Mouse (Mus musculus) gastrocnemius, adult 18-20 months (tissue): ENCODE measurements around the gene Txndc16. TPM values are rescaled to one million over a fixed set of nuclear protein-coding genes. Genes with fewer than 3 reads are reported as not detected.

Experiments
- DNase-seq: peaks from one replicate; pipeline ENCODE4 v3.0.0; 2021; ENCODE audit warnings: low spot score
- long read RNA-seq, 2 experiments: library from polyadenylated mRNA; stranded (forward); transcript quantifications; one replicate each; pipeline ENCODE4 v2.0.0; 2021
- total RNA-seq, 2 experiments: library from RNA; stranded (reverse); gene quantifications; 2 replicates each; pipeline ENCODE4 v1.2.3; 2021

Txndc16 gene
- 1 to 10 TPM; 9.3 to 9.4 TPM for total RNA-seq
- long read RNA-seq, experiment 1, full-length matches to known transcripts, result 16 of 26 reads
- long read RNA-seq, experiment 1, partial matches to known transcripts, result 3 of 26 reads
- long read RNA-seq, experiment 1, other reads (novel, unspliced or antisense), result 7 of 26 reads
- long read RNA-seq, experiment 2, full-length matches to known transcripts, result 6 of 14 reads
- long read RNA-seq, experiment 2, partial matches to known transcripts, result 1 of 14 reads
- long read RNA-seq, experiment 2, other reads (novel, unspliced or antisense), result 7 of 14 reads

DNA sequence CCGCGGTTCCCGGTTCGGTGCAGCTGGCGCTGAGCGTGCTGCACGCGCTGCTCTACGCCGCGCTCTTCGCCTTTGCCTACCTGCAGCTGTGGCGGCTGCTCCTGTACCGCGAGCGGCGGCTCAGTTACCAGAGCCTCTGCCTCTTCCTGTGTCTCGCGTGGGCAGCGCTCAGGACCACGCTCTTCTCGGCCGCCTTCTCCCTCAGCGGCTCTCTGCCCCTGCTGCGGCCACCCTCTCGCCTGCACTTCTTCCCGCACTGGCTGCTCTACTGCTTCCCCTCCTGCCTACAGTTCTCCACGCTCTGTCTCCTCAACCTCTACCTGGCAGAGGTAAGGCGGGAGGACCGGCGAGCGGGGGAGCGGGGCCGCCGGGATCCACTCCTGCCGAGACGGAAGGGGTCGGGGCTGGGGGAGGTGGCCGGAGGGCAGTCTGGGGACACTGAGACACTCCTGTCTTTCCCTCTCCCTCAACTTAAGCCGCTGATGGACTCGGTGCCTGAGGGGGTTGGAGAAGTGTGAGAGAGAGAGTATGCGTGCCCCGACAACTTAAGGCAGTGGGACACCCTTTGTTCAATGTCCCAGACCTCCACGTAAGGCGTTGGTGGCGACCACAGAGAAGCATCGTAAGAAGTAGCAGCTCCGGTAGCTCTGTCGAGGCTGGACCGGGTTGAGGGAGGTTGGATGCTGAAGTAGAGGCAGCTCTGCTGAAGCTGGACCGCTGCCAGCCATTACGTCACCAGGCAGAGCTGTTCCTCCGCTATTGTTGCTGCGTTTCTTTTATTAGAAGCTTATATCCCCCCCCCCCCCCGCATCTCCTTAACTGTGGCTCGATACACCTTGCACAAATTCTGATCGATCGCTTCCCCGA, at the start of gene Txndc16:
Gene Txndc16, minus strand, starts transcription at position 239 of the 867 bp plus-strand sequence.
- peak; percentile 60 for DNase-seq

DNA sequence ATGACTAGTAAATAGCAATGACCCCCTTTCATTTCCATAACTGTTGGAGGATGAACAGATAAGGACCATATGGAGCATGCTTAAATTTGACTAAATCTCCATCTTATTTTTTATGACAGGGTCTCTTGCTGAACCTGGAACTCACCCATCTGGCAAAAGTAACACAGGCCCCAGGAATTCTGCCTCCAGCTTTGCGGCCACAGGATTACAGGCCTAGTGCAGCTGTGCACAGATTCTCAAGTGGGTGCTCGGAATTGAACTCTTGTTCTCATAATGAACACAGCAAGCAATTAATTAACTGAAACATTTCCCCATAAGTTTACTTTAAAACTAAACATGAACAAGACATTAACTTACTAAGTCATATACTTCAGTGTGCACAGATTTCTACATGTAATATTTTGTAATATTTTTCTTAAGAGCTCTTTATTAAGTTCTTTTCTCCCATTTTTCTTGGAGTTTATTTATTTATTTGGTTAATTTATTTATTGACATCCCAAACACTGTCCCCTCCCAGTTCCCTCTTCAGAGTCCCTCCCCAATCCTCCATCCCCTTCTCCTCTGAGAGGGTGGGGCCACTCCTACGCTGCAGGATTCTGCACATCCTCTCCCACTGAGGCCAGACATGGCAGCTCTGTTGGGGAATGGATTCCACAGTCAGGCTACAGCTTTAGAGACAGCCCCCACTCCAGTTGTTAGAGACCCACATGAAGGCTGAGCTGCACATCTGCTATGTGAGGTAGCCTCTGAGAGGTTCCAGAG, 43.9 kb upstream of the Txndc16 start:
- no peak for DNase-seq

DNA sequence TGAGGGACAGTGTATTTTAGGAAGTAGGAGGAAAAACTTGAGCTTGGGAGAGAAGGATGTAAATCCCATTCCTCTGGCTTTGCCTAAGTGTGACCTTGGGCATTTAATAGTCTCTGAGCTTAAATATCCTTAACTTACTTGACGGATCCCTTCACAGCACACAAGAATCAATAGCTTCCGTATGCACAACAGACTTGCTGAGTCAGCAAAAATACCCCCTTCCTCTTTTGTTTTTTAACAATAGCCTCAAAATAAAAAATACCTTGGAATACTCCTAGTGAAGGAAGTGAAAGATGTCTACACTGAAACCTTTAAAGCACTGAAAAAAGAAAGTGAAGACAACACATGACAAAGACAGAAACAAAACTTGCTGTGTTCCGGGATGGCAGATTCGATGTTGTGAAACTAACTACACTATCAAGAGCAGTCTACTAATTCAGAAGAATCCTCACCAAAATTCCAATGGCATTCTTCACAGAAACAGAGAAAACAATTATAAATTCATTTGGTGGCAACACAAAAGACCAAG, 31.5 kb upstream of the Txndc16 start:
- DNase-seq, result no peak

DNA sequence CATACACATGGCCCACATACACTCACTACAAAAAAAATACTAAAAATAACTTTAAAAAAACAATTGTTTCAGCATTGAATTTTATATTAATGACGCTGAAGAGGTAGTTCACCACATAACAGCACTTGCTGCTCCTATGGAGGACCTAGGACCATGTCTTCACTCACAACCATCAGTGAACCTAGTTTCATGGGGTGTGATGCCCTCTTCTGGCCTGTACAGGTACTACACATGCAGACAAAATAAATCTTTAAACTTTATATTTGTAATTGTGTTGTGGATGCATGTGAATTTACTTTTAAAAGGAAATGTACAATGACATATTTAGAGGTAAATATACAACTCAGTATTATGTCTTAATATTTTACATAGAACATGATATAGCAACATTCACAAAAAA, 21.5 kb upstream of the Txndc16 start:
- DNase-seq, result no peak

DNA sequence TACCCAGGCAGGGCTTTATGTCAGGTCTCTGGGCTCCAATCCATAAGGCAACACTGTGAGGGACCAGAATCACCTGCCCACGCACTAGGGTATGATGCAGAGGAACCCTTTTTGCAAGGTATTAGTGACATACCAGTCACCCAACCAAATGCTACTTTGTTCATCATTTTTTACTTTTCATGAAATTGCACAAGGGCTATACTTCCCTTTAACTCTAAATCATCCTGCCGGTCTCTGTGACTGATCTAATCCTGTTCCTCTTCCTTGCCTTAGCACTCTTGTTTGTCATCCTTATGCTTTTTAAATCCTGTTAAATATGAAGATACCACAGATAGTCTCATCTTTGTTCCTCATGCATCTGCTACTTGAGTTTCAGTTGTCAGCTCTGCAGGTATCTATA, 18.9 kb upstream of the Txndc16 start:
- no peak for DNase-seq

DNA sequence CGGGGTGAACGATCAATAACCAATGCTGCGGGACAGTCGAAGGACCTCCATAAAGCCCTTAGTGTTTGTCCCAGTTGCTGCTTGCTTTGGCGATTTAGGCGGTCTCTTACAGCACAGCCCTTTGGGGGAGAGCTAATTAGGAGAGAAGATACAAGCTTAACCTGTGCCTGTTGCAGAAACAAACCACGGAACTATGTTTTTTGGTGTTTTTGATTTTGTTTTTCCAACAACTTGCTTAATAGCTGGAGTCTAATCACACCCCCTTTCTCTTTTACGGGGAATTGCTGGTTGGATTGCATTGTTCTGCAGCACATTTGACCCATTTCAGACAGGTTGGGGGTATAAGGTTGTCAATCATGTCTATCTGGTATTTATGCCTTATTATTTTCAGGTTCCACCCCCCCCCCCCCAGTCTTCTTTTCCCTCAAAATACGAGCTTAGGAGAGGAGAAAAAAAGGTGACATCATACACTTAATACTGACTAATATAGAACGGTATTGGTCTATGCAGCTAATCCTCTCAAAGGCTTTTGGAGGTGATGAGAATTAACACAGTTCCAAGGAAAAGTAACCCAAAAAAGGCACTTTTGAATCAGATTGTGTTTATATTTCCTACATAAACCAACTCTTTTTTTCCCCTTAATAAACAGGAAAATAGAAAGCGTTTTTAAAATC, 966 bp upstream of the Txndc16 start:
- no peak for DNase-seq

DNA sequence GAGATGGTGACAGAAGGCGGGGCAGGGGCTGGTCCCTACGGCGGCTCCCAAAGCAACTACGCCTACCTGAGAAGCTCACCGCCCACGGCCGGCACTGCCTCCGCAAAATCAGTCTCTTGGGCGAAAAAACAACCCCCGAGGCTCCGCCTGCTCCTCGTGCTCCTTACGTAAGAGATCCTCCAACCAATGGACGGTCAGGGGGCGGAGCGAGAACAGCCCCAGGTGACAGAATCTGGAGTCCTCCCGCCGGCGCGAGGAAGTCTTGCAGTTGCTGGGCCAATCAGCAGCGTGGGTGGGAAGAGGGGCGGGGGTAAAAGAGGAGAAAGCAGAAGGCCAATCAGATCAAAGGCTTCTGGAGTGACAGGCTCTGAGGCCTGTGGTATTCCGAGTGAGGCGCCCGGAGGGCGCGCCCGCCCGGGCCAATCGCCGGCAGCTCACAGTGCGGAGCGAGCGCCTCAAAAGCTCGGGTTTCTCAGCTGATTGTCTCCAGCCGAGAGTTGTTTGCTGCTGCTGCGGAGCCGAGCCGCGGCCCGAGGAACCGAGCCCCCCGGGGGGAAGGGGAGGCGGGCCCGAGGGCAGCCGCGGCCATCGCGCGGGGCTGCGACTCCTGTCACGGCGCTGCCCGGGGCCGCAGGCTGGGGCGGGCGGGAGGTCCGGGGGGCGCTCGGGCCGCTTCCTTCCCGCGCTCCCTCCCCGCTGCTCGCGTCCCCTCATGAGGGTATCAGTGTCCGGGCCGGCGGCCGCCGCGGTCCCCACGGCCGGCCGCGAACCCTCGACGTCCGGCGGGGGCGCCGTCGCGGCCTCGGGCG, 643 bp downstream of the Txndc16 start, which contains the start of gene Gpr137c:
Gene Gpr137c, plus strand, starts transcription at position 437 of the 809 bp plus-strand sequence.
- peak; percentile 99 for DNase-seq

DNA sequence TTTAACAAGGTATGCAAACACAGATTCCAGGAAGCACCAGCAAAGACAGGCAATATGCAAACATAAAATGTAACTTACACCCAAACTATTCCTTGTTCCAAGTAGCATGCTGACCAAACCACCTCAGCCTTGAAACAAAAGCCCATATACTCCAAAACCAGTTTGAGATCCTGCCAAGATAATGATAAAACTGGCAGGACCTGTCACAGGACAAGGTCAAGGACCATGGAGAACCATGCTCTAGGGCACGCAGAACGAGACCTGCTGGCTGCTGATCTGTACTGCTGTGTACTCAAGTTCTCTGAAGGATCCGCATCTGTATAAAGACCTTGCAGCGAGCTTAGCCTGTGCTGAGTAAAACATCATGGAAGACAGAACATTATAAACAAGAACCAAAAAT, 2.4 kb downstream of the Txndc16 start:
- no peak for DNase-seq

DNA sequence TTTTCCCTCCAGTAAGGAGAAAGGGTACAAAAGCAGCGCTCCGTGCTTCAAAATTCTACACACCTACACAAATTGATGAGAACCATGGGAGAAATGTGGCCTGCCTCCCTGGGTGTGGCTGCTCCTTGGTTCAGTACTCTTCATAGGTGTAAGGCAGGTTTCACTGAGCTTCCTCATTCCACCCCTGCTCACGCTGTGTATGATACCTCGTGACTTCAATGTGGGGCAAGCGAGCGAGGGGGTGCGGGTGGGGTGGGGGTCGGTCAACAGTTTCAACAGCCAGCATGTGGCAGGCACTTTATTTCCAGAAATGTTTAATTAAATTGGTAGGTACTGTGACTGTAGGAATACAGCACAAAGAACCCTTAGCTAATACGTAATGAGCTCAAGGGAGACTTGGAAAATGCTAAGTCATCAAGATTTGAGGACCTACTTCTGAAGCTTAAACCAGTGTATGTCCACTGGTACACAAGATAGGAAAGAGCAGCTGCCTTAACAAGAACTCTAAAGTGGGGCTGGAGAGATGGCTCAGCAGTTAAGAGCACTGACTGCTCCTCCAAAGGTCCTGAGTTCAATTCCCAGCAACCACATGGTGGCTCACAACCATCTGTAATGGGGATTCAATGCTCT, 3.3 kb downstream of the Txndc16 start:
- DNase-seq, result no peak

DNA sequence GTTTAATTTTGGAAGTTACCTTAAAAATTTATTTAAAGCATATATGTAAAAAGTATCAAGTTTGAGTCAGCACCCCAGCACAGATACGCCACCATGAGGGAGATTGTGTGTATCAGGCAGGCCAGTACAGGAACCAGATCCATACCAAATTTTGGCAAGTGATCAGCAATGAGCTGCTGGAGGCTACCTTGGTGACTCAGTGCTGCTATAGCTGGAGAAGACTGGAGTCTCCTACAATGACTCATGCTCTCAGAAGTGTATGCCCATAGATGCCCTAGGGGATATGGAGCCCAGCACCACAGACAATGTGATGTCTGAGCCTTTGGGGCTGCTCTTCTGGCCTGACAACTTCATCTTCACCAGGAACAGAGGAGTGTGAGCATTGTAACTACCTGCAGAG, 8.7 kb downstream of the Txndc16 start:
- no peak for DNase-seq

DNA sequence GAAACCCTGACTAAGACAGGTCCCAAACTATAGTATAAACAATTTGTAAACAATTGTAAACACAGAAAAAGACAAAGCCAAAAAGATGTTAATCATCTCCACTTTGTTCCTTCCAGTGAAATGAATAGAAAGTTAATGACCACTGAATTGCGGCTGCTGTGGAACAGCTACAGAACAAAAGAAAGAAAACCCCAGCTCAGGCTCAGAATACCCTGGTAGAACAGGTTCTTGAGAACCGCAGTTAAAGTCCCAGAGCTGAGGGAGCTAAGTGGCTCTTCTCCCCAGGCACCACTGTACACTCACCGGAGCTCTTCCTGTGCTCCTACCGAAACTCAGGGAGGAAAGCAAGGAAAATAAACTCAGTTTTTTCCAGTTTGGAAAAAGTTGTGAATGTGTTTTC, 9.4 kb downstream of the Txndc16 start:
- DNase-seq, result no peak

DNA sequence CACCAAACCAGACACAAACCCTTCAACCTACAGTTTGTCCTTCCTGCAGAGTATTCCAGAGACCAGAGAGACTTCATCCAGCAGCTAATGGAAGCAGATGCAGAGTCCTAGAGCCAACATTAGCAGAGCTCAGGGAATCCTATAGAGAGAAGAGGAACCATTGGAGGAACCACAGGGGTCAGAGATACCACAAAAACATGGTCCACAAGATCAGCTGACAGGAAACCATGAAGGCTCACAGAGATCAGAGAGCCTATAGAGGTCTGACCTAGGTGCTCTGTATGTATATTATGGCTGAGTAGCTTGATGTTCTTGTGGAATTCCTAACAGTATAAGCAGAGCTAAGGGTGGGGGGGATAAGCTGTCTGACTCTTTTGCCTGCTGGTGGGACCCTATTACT, 19.5 kb downstream of the Txndc16 start:
- DNase-seq, result no peak

DNA sequence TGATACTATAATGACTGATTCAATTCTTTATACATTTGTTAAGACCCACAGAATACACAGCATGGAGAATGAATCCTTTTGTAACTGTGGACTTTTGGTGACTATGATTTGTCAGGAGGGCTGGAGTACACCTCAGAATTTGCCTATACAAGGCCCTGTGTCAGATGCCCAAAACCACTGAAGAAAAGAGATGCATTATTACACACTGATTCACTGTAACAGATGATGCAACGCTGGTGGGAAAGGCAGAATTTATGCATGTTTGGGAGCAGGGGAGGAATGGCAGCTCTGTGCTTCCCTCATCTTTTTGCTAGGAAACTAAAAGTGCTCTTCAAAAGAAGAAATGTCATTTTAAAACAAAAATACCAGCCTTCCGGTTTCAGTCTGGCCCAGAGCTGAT, 29.1 kb downstream of the Txndc16 start:
- no peak for DNase-seq

DNA sequence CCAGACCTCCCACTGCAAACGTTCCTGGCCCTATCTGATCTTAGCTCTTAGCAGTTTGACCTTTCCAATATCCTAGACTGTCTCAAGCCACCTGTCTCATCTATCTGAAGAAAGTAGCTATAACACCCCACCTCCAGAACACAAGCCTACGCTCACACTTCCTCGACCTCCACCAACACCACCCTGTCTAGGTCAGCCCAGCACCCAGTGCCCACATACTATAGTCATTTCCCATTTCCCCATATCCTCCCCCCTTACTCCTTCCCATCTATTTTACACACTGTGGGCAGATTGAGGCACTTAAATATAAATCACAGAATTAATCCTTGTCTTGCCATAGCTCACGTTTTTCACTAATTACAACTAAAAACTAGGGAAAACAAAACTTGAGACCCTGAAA, 38.5 kb downstream of the Txndc16 start:
- no peak for DNase-seq

DNA sequence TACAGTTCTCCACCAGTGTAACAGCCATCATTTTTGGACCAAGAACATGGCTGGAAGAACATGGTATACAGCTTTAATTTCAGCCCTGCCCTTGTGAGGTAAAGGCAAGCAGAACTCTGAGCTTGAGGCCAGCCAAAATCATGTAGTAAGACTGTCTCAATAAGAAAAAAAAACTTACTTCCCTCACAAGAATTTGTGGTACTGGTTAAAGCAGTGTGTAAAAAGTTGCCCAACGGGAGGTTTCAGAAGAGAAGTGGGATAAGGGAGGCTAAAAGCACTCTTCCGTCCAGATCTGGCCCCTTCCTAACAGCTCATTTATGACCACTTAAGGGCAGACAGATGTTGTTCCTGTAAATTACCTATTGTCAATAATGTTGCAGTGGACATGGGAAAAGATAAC, 40.5 kb downstream of the Txndc16 start:
- DNase-seq, result no peak

DNA sequence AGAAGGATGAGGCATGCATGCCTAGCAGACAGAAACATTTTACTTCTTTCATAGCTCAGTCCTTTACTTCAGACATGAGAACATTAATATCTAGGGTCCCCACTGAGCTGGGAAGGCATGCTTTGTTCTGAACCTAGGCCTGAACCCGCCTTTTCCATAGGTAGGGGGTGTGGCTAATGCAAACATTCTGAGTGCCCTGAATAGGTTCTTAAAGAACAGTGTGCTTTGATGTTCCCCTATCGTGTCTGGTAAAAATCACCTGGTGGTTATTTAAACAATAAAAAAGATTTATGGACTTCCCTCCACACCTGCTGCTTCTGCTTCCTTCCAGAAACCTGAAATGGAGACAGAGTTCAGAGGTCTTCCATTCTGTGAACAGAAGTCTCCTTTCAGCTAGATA, 40.9 kb downstream of the Txndc16 start:
- no peak for DNase-seq

DNA sequence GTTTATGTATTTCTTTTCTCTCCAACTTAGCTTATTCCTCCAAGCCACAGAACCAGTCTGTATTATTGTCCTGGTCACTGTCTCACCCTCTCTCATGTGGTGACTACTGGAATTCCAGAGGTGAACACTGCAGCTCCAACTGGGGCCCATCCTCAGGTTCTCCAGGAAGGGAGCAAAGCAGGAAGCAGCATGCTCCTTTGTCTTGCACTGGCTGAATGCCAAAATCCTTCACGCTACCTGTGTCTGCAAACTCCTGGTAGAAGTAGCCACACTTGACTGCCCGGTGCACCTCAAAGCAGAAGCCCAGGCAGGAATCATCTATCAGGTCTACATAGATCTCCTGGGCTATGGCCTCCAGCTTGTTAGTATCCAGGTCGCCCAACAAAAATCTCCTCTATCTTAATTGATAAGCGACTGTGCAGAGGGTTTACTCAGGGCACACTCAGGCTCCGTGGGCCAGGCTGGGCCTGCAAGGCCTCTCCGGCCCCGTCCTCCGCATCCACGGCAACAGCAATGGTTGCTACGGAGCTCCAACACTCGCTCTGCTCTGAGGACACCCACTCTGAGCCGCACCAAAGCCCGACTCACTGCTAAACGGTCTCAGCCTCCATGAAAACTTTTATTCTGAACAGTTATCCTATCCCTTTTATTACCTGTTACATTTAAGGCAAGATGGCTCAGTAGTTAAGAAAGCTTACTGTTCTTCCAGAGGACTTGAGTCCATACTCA, 45.0 kb downstream of the Txndc16 start:
- DNase-seq, result no peak

DNA sequence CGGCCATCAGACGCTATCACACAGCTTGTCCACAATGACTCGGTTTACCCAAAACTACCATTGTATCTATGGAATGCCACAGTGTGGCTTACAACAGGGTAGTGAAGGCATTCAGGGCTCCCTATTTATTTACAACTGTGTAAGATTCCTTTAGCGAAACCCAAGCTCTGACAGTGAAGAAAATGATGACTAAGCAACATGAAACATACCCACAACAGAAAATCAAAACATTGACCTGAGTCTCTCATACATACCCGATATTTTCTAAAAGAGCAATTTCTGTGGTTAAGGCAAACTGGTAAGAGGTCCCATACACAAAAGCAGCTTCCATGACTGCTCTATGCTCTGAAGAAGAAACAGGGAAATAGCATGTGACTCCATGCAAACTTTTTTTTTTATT, 47.9 kb downstream of the Txndc16 start:
- no peak for DNase-seq

DNA sequence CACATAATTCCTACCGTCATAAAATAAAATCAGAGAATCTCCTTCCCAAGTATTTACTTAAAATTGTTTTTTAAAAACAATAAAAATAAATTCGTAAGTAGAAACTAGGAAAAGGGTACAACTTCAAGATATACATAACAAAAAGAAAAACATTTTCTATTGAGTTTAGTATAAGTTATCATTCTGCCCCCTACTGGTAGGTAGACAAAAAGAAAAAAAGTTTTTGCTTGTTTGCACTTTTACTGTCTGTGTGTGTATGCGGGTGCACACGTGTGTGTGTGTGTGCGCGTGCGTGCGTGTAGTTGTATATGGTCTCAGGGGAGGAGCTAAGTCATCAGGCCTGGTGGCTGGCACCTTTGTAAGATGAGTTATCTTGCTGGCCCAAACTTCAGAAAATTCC, 52.8 kb downstream of the Txndc16 start:
- DNase-seq, result no peak
